ENCODE assay signal across 11 mouse cellular contexts in genomic region chr19:32271455-32272200, GRCm38 (mm10).
DNase-seq lines count a peak whose midpoint lies in the region; ATAC-seq and TF ChIP-seq lines count a peak whose summit lies in the region.
"Had no signal": no experiment of that assay in that cellular context is flagged by ENCODE, and none has a peak within 500 bp of the region (broad histone marks: within the 10 kb centered on the region; RNA-seq: fewer than 3 reads in every experiment).

No protein-coding gene starts in this region.

- H3K27ac ChIP-seq in limb, embryonic 15.5 days = peak overlapping the region; percentile 55
- H3K27ac ChIP-seq in limb, embryonic 10.5 days = no peak overlapping the region
- H3K27ac ChIP-seq: forebrain, embryonic 15.5 days had no signal

- no peaks in the 10 kb centered on the region for H3K27me3 ChIP-seq in limb, embryonic 15.5 days
- no peaks in the 10 kb centered on the region for H3K27me3 ChIP-seq in limb, embryonic 10.5 days (ENCODE audit: low read depth, poor library complexity, severe bottlenecking)
- no peaks in the 10 kb centered on the region for H3K27me3 ChIP-seq in G1E (ENCODE audit: insufficient read depth, low read length)
- H3K27me3 ChIP-seq in megakaryocyte, embryonic 14.5 days (replicated peaks) = no peaks in the 10 kb centered on the region
- H3K27me3 ChIP-seq: forebrain, embryonic 15.5 days had no signal

- H3K36me3 ChIP-seq in limb, embryonic 15.5 days = no peaks in the 10 kb centered on the region
- no peaks in the 10 kb centered on the region for H3K36me3 ChIP-seq in limb, embryonic 10.5 days
- peaks cover 24% of the 10 kb centered on the region for H3K36me3 ChIP-seq in G1E (replicated peaks)
- H3K36me3 ChIP-seq in megakaryocyte, embryonic 14.5 days (replicated peaks; ENCODE audit: low read length) = peaks cover 25% of the 10 kb centered on the region
- H3K36me3 ChIP-seq: forebrain, embryonic 15.5 days had no signal

- H3K9ac ChIP-seq in limb, embryonic 15.5 days = no peak overlapping the region
- H3K9ac ChIP-seq: forebrain, embryonic 15.5 days had no signal

- no peak overlapping the region for H3K4me3 ChIP-seq in limb, embryonic 15.5 days
- H3K4me3 ChIP-seq in limb, embryonic 10.5 days = no peak overlapping the region
- H3K4me3 ChIP-seq in G1E (ENCODE audit: low read depth, low read length) = peak overlapping the region; percentile 62; the same call in 1 of the 2 replicates
- peak overlapping the region; percentile 90 for H3K4me3 ChIP-seq in megakaryocyte, embryonic 14.5 days (replicated peaks)
- H3K4me3 ChIP-seq: forebrain, embryonic 15.5 days had no signal

- TF ChIP-seq CTCF in G1E (IDR thresholded peaks at IDR 0.05; ENCODE audit: low read depth, low read length) = no peak

- no peak overlapping the region for H3K4me2 ChIP-seq in limb, embryonic 15.5 days
- H3K4me2 ChIP-seq: forebrain, embryonic 15.5 days had no signal

- ATAC-seq in limb, embryonic 15.5 days (ENCODE audit: insufficient number of reproducible peaks, low FRiP score, low TSS enrichment, low read depth) = no peak
- ATAC-seq in G1E (ENCODE audit: extremely low read depth, insufficient number of reproducible peaks, low FRiP score, poor library complexity, severe bottlenecking) = peak; percentile 41
- peak; percentile 80 for ATAC-seq in erythroblast, adult 5-6 weeks (replicated peaks; ENCODE audit: low FRiP score, poor library complexity, severe bottlenecking)
- ATAC-seq in cerebellum, adult (ENCODE audit: insufficient number of reproducible peaks, low FRiP score, low TSS enrichment) = no peak
- ATAC-seq: forebrain, embryonic 15.5 days had no signal

- no peaks in the 10 kb centered on the region for H3K9me3 ChIP-seq in limb, embryonic 15.5 days
- no peaks in the 10 kb centered on the region for H3K9me3 ChIP-seq in limb, embryonic 10.5 days (replicated peaks)
- H3K9me3 ChIP-seq in G1E (replicated peaks) = no peaks in the 10 kb centered on the region
- no peaks in the 10 kb centered on the region for H3K9me3 ChIP-seq in megakaryocyte, embryonic 14.5 days
- H3K9me3 ChIP-seq: forebrain, embryonic 15.5 days had no signal

- 80% methylated on average over 11 of the region's 11 CpGs for WGBS in limb, embryonic 15.5 days
- WGBS in limb, embryonic 10.5 days = 88% methylated on average over 11 of the region's 11 CpGs

- peaks cover 35% of the 10 kb centered on the region for H3K4me1 ChIP-seq in limb, embryonic 15.5 days
- H3K4me1 ChIP-seq in limb, embryonic 10.5 days = peaks cover 41% of the 10 kb centered on the region
- peaks cover 98% of the 10 kb centered on the region for H3K4me1 ChIP-seq in G1E (ENCODE audit: insufficient read depth, low read depth, low read length)
- H3K4me1 ChIP-seq in megakaryocyte, embryonic 14.5 days = peaks cover 99% of the 10 kb centered on the region
- H3K4me1 ChIP-seq: forebrain, embryonic 15.5 days had no signal

- no peak for DNase-seq in limb, embryonic 10.5 days (ENCODE audit: low spot score)
- DNase-seq in G1E (ENCODE audit: low spot score) = peak; percentile 44
- no peak for DNase-seq in retina, embryonic 14.5 days (ENCODE audit: low spot score)
- DNase-seq in ovary, postnatal 10 days (ENCODE audit: low spot score) = no peak
- DNase-seq: kidney, postnatal 4 days; right cerebral cortex, adult 18-20 months had no signal

Comparison
In these comparisons a context has a peak if more than half of its experiments do, and no peak if none do; other contexts are left out.
1. ATAC-seq: peak in G1E (single experiment) and erythroblast, adult 5-6 weeks (single experiment); none in limb, embryonic 15.5 days (single experiment) and cerebellum, adult (single experiment).
2. H3K4me3 ChIP-seq: peak in G1E (single experiment) and megakaryocyte, embryonic 14.5 days (single experiment); none in limb, embryonic 15.5 days (single experiment) and limb, embryonic 10.5 days (single experiment).